Mouse (Mus musculus) gastrocnemius, postnatal 25 days (tissue): ENCODE results near the gene Mcts2. TPM values are rescaled to one million over a fixed set of nuclear protein-coding genes. Genes with fewer than 3 reads are reported as not detected.
"Not testable (repeated sequence)": the region's sequence is repeated elsewhere in the genome, so short reads cannot be mapped to it uniquely, and the experiment has no call there.

Experiments
- DNase-seq: peaks from one replicate; pipeline ENCODE4 v3.0.0; 2022
- long read RNA-seq, 2 experiments: library from polyadenylated mRNA; stranded (forward); transcript quantifications; one replicate each; pipeline ENCODE4 v2.0.0; 2021
- total RNA-seq, 2 experiments: library from RNA; stranded (reverse); gene quantifications; 1 replicate in 1 of 2; 2 replicates in 1 of 2; pipeline ENCODE4 v1.2.3; 2021

Mcts2 gene
- 10 to 100 TPM; 11.3 to 11.5 TPM for total RNA-seq
- long read RNA-seq, experiment 1, transcript Mcts2-201 (1 exons, 912 nt) = major isoform, 12 of 13 reads
- long read RNA-seq, experiment 1, partial matches to known transcripts = 0 of 13 reads
- long read RNA-seq, experiment 1, other reads (novel, unspliced or antisense) = 1 of 13 reads
- long read RNA-seq, experiment 2, partial matches to known transcripts = 0 of 4 reads
- long read RNA-seq, experiment 2, other reads (novel, unspliced or antisense) = 0 of 4 reads

GRCm38 (mm10) chr2:152686806-152687267 is at the start of gene Mcts2:
Gene Mcts2 (plus strand): TSS chr2:152687035.
- DNase-seq = peak; percentile 94

DNA sequence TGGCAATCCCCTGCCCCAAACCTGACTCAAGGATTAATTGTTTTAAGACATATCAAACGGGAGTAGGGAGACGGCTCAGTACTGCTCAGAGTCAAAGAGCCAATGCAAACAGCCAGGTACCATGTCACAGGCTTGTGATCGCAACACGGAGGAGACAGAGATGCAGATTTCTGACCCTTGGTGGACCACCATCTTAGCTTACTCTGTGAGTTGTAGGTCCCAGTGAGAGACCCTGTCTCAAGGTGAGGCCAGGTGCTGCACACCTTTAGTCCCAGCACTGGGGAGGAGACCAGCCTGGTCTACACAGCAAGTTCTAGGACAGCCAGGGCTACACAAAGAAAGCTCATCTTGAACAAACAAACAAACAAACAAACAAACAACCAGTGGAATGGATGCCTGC is 49.5 kb upstream of the Mcts2 start:
- DNase-seq = no peak

GRCm38 (mm10) chr2:152638865-152639264 is 48.0 kb upstream of the Mcts2 start:
- DNase-seq = no peak

DNA sequence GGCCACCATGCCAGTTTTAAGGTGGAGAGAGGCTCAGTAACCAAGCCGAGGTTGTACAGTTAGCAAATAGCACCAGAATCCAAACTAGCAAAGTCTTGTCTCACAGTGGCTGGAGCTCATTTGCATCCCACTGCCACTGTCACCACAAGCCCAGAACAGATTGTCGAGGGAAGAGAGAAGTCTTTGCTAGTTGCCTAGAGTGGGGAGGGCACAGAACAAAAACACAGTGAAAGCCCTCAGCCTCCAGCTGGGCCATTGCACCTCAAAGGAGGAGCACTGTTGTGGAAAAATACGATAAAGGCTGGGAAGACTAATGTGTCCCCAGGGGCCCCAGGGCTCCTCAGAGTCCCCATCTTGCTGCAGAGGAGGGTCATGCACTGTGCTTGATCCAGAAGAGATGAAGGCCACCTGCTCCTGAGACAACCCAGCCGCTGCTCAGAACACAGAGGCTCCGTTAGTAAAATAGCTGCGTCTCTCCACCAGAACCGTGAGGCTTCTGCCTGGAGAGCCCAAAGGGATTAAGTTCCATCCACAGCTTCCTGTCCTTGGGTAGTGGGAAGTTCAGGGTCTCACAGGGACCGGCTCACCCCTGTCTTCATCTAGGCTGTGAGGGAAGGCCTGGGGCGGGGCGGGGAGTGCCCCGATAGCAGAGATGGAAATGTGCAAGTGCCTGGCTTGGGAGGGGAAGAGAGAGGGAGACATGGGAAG is 47.3 kb upstream of the Mcts2 start:
- DNase-seq = peak; percentile 46

GRCm38 (mm10) chr2:152652901-152653620 is 33.8 kb upstream of the Mcts2 start:
- DNase-seq = peak; percentile 52

DNA sequence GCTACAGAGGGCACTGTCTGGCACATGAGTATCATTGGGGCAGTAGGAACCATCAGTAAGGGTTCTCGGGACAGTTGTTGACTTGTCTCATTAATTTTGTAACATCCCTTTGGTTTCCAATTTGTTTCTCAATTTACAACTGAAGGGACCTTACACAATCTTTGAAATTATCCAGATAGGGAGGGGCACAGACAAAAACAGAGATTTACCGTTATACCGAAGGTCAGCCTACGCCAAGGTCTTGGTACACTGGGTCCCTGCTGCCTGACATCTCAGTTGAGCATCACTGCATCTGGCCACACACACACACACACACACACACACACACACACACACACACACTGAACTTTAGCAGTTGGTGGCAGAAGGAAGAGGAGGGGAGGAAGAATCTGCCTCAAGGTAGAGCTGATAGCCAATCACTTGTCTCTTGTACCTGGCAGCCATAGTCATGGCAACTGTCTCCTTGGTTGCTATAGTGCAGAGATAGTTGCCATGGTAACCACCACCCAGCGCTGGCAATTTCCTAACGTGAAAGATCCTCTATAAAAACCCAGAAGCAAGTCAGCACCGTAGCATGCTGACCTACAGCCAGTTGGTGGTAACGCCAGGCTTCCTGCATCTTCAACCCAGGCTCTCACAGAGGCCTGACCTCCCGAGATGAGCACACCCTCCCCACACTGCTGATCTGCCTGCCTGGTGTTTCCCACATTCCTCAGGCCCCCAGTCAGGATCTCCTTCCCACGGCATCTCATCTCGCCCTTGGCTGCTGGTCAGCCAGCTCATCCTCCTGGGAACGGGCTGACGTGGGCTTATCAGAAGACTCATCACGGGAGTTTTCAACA is 32.7 kb upstream of the Mcts2 start:
- peak; percentile 65 for DNase-seq

- no peak for DNase-seq
Observed at GRCm38 (mm10) chr2:152657398-152657797, 29.4 kb upstream of the Mcts2 start.

GRCm38 (mm10) chr2:152661163-152661562 is 25.7 kb upstream of the Mcts2 start:
- no peak for DNase-seq

GRCm38 (mm10) chr2:152666191-152666590 is 20.6 kb upstream of the Mcts2 start:
- DNase-seq = not testable (repeated sequence)

GRCm38 (mm10) chr2:152669256-152669638 is 17.6 kb upstream of the Mcts2 start, which contains the start of gene H13:
Gene H13 (plus strand): TSS chr2:152669461.
- peak; percentile 90 for DNase-seq

- DNase-seq = no peak
Observed at GRCm38 (mm10) chr2:152669639-152670484, 17.0 kb upstream of the Mcts2 start.

- no peak for DNase-seq
Observed at GRCm38 (mm10) chr2:152670983-152671641, 15.7 kb upstream of the Mcts2 start.

DNA sequence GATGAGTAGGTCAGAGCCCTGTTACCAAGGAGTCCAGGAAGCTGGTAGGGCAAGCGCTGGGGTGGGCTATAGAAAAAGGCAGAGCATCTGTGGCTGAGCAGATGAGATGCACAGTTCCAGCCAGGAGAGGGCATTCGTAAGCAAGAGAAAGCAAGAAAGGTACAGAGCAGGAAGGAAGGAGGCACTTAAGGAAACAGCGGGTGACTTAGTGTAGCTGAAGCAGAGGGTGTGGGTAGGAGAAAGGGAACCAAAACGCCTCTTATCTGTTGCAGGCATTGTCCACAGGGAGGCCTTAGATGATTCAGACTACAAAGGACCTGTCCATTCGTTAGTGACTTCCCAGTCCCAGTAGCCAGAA is 15.2 kb upstream of the Mcts2 start:
- no peak for DNase-seq

DNA sequence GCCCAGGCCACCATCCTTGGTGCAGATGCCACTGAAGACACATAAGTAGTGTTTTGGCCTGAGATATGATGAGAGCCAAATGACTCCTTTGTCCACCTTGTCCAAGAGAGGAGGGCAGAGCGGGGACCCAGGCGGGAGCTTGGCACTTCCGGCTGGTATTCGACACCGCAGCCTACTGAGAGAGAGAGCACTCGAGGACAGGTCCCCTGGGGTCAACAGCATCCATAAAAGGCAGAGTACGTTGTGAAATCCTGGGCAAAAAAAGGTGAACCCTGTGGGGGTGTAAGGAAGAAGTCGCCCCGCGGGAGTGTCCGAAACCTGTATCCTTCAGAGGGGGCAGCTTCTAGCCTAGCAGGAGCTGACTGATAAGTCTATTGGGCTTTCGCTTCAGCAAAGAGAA is 14.7 kb upstream of the Mcts2 start:
- DNase-seq = no peak

DNA sequence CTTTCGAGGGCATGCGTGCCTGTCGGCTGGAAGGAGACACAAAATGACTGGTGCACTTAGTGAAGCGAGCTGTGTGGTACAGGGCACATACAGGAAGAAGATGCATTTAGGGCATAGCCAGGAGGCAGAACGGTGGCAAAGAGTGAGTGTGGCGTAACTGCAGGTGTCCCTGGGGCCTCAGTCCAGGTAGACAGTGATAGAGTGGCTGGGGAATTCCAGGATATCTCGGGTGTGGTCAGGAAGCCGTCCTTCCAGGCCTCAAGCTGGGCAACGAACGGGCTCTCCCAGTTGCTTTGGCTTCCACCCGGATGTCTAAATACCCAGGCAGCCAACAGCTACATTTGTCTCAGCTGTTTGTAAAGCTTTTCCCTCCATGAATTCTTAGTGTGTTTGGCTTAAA is 12.7 kb upstream of the Mcts2 start:
- no peak for DNase-seq

DNA sequence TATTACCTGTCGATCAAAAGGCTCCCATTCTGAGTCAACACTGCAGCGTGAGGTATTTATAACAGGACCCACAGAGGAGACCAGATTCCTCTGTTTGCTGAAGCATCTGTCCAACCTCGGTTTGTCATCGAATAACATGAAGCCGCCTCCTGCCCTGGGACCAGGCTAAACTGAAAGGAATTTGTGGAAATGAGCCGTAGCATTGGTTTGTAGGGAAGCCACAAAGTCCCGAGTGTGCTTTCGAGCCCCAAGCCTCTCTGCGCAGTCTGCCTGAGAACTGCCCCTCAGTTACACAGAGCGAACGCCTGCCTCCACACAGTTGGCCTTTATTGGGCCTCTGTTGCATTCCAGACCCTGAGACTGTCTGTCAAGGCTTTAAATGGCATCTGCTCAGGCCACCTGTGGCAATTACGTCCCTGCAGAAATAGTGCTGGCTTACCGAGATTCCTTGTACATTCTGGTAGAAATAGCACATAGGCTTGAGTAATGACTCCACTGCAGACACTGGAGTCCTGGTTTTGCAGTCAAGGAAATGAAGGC is 11.5 kb upstream of the Mcts2 start:
- no peak for DNase-seq

- DNase-seq = no peak
Observed at GRCm38 (mm10) chr2:152678302-152678701, 8.5 kb upstream of the Mcts2 start.

- DNase-seq = no peak
Observed at GRCm38 (mm10) chr2:152678925-152679324, 7.9 kb upstream of the Mcts2 start.

GRCm38 (mm10) chr2:152679701-152680355 is 7.0 kb upstream of the Mcts2 start:
- DNase-seq = no peak

GRCm38 (mm10) chr2:152683086-152683485 is 3.7 kb upstream of the Mcts2 start:
- DNase-seq = no peak
